Mouse (Mus musculus): ENCODE measurements at regions not wholly inside any gene's neighbourhood (a gene's known extent, or its start where the extent isn't known, plus 50 kb on each side); places are given as distances from the start of the nearest gene placed in this dataset.

- TF ChIP-seq CTCF (IDR thresholded peaks at IDR 0.05; ENCODE audit: extremely low read depth, insufficient read length, insufficient replicate concordance, low read depth, low read length) (no peak), POLR2A (IDR thresholded peaks at IDR 0.05; ENCODE audit: low read depth, low read length) (no peak)
Observed at GRCm38 (mm10) chr15:24429154-24429553, 984.4 kb downstream of the Basp1 start.
